Mouse (Mus musculus) ES-Bruce4 (cell line): ENCODE measurements at regions not wholly inside any gene's neighbourhood (a gene's known extent, or its start where the extent isn't known, plus 50 kb on each side); places are given as distances from the start of the nearest gene placed in this dataset.

Experiments
- CTCF ChIP-seq: IDR thresholded peaks from one replicate; pipeline ENCODE4 v1.8.1; 2011; ENCODE audit warnings: low read depth, low read length
- EP300 ChIP-seq: IDR thresholded peaks from 2 replicates; pipeline ENCODE4 v1.6.1; 2011; ENCODE audit warnings: low read depth, low read length; ENCODE audit not compliant: insufficient read depth
- POLR2A ChIP-seq: IDR thresholded peaks from one replicate; pipeline ENCODE4 v1.8.1; 2011; ENCODE audit warnings: low read length; ENCODE audit not compliant: insufficient read depth

DNA sequence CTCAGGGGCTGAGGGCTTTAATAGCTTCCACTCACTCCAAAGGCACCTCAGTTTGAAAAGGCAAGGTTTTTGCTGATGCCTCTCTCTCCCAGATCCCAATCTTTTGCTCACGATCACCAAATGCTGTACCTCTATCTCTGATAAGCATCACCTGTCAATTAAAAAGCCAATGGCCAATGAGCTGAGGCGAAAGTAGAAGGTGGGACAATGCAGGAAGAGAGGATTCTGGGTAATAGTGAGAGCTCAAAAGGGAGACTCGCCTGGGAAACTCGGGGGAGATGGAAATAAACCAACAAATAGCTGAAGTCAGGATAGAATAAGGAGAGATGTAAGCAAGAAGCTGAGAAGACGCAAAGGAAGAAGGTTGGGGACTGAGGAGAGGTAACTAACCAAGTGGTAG lies 105.0 kb upstream of the Arid2 start:
- TF ChIP-seq EP300 (no peak), POLR2A (no peak), CTCF (no peak)
